Comparison of ENCODE assay signal across 10 mouse cellular contexts in genomic region chr5:122144825-122145224, GRCm38 (mm10). TPM values are rescaled to one million over a fixed set of nuclear protein-coding genes. Genes with fewer than 3 reads are reported as not detected.
A peak's percentile ranks its signal among the peaks of the same experiment; 100 is the strongest.
DNase-seq lines count a peak whose midpoint lies in the region; ATAC-seq and TF ChIP-seq lines count a peak whose summit lies in the region.
"Had no signal": no experiment of that assay in that cellular context is flagged by ENCODE, and none has a peak within 500 bp of the region (broad histone marks: within the 10 kb centered on the region; RNA-seq: fewer than 3 reads in every experiment).

No protein-coding gene starts in this region.

- no peaks in the 10 kb centered on the region for H3K36me3 ChIP-seq in liver, embryonic 11.5 days (ENCODE audit: control insufficient read depth, insufficient read depth, low read length)
- no peaks in the 10 kb centered on the region for H3K36me3 ChIP-seq in limb, embryonic 15.5 days
- no peaks in the 10 kb centered on the region for H3K36me3 ChIP-seq in stomach, embryonic 14.5 days (ENCODE audit: control insufficient read depth, insufficient read depth, low read length)

- peak overlapping the region; percentile 84 for H3K27ac ChIP-seq in liver, embryonic 11.5 days (ENCODE audit: low read depth, low read length)
- 0 out of 2 replicates have a peak overlapping the region, but pooled peaks have one; percentile 24 for H3K27ac ChIP-seq in cortical plate, adult 2 months (ENCODE audit: insufficient read depth, low read length)
- peak overlapping the region; percentile 92 for H3K27ac ChIP-seq in limb, embryonic 15.5 days
- H3K27ac ChIP-seq in stomach, embryonic 14.5 days (ENCODE audit: low read length): peak overlapping the region; percentile 87; the same call in 1 of the 2 replicates

- peaks cover 8% of the 10 kb centered on the region for H3K4me1 ChIP-seq in liver, embryonic 11.5 days (replicated peaks; ENCODE audit: control insufficient read depth, insufficient read depth, low read length)
- H3K4me1 ChIP-seq in cortical plate, adult 2 months (ENCODE audit: control insufficient read depth, insufficient read depth, low read length): no peaks in the 10 kb centered on the region; the same call in 1 of the 2 replicates
- peaks cover 13% of the 10 kb centered on the region for H3K4me1 ChIP-seq in limb, embryonic 15.5 days
- peaks cover 7% of the 10 kb centered on the region; the same call in 1 of the 2 replicates for H3K4me1 ChIP-seq in stomach, embryonic 14.5 days (ENCODE audit: control insufficient read depth, insufficient read depth, low read length)

- no peaks in the 10 kb centered on the region for H3K9me3 ChIP-seq in liver, embryonic 11.5 days (ENCODE audit: control insufficient read depth, low read length)
- H3K9me3 ChIP-seq in limb, embryonic 15.5 days: no peaks in the 10 kb centered on the region
- H3K9me3 ChIP-seq in stomach, embryonic 14.5 days (ENCODE audit: control insufficient read depth, low read depth, low read length): no peaks in the 10 kb centered on the region

- no peak for DNase-seq in liver, embryonic 11.5 days (ENCODE audit: low spot score)
- no peak for DNase-seq in liver
- no peak for DNase-seq in adrenal gland, postnatal 10 days
- DNase-seq in retina, embryonic 14.5 days (ENCODE audit: low spot score): no peak
- DNase-seq: embryo, embryonic 11 days; midbrain, embryonic 14.5 days had no signal

- TF ChIP-seq POLR2A in cortical plate, adult 2 months (IDR thresholded peaks at IDR 0.05; ENCODE audit: extremely low read depth, insufficient read depth, low read length): no peak

- no peak for ATAC-seq in liver, embryonic 11.5 days (replicated peaks; ENCODE audit: low FRiP score)
- ATAC-seq in limb, embryonic 15.5 days (ENCODE audit: insufficient number of reproducible peaks, low FRiP score, low TSS enrichment, low read depth): no peak
- no peak for ATAC-seq in stomach, embryonic 14.5 days (ENCODE audit: insufficient number of reproducible peaks, insufficient read depth, low FRiP score, low read depth)
- ATAC-seq: Patski had no signal

- peak overlapping the region; percentile 70 for H3K4me2 ChIP-seq in liver, embryonic 11.5 days
- no peak overlapping the region for H3K4me2 ChIP-seq in limb, embryonic 15.5 days
- H3K4me2 ChIP-seq in stomach, embryonic 14.5 days (replicated peaks; ENCODE audit: low read depth, low read length): 0 out of 2 replicates have a peak overlapping the region, but pooled peaks have one; percentile 39

- 75% methylated on average over 4 of the region's 4 CpGs for WGBS in liver, embryonic 11.5 days
- 82% methylated on average over 4 of the region's 4 CpGs for WGBS in limb, embryonic 15.5 days
- 83% methylated on average over 4 of the region's 4 CpGs for WGBS in stomach, embryonic 14.5 days

- no peak for TF ChIP-seq CTCF in cortical plate, adult 2 months (IDR thresholded peaks at IDR 0.05; ENCODE audit: extremely low read depth, insufficient read depth, low read length)

- H3K4me3 ChIP-seq in liver, embryonic 11.5 days (ENCODE audit: low read depth, low read length): peak overlapping the region; percentile 50
- H3K4me3 ChIP-seq in cortical plate, adult 2 months (ENCODE audit: insufficient read depth, low read length): no peak overlapping the region
- H3K4me3 ChIP-seq in limb, embryonic 15.5 days: no peak overlapping the region
- H3K4me3 ChIP-seq in stomach, embryonic 14.5 days (ENCODE audit: low read depth, low read length): no peak overlapping the region

- H3K9ac ChIP-seq in liver, embryonic 11.5 days (ENCODE audit: low read depth, low read length): no peak overlapping the region
- H3K9ac ChIP-seq in limb, embryonic 15.5 days: no peak overlapping the region
- no peak overlapping the region for H3K9ac ChIP-seq in stomach, embryonic 14.5 days (replicated peaks; ENCODE audit: low read depth, low read length)

- no peaks in the 10 kb centered on the region for H3K27me3 ChIP-seq in liver, embryonic 11.5 days (replicated peaks; ENCODE audit: control insufficient read depth, insufficient read depth, low read length)
- no peaks in the 10 kb centered on the region for H3K27me3 ChIP-seq in limb, embryonic 15.5 days
- H3K27me3 ChIP-seq in stomach, embryonic 14.5 days (ENCODE audit: control insufficient read depth, insufficient read depth, low read length): no peaks in the 10 kb centered on the region
- H3K27me3 ChIP-seq: Patski had no signal

RNA-seq across cellular contexts. Expression of gene Ccdc63, which starts 4.2 kb away (rescaled TPM):
- 0.32 and 0.39 TPM in 2 replicates for polyA plus RNA-seq in liver, embryonic 11.5 days (2014; fragmentation: Nextera tagmentation; extraction: Ambion mirVana)
- 0.17 and 0.44 TPM in 2 replicates for polyA plus RNA-seq in cortical plate, adult 2 months (2012; rRNA removed)
- polyA plus RNA-seq in limb, embryonic 15.5 days (2015; fragmentation: Nextera tagmentation; extraction: Ambion mirVana): 0.09 and 0.11 TPM in 2 replicates
- not detected in 2 replicates for polyA plus RNA-seq in stomach, embryonic 14.5 days (2014; fragmentation: Nextera tagmentation; extraction: Ambion mirVana)
- not detected for total RNA-seq in adrenal gland, postnatal 10 days (2021)
- polyA plus RNA-seq: midbrain, embryonic 14.5 days; Patski had no signal

RNA-seq across cellular contexts. Expression of gene Ppp1cc, which starts 13.3 kb away (rescaled TPM):
- 276 and 285 TPM in 2 replicates for polyA plus RNA-seq in liver, embryonic 11.5 days (2014; fragmentation: Nextera tagmentation; extraction: Ambion mirVana)
- polyA plus RNA-seq in cortical plate, adult 2 months (2012; rRNA removed): 186 and 195 TPM in 2 replicates
- 185 and 206 TPM in 2 replicates for polyA plus RNA-seq in limb, embryonic 15.5 days (2015; fragmentation: Nextera tagmentation; extraction: Ambion mirVana)
- 221 and 234 TPM in 2 replicates for polyA plus RNA-seq in stomach, embryonic 14.5 days (2014; fragmentation: Nextera tagmentation; extraction: Ambion mirVana)
- total RNA-seq in adrenal gland, postnatal 10 days (2021): 100 to 1,000 TPM; 149 to 173 TPM

RNA-seq across cellular contexts. Expression of gene Myl2, which starts 44.1 kb away (rescaled TPM):
- 9.9 and 20.9 TPM in 2 replicates for polyA plus RNA-seq in liver, embryonic 11.5 days (2014; fragmentation: Nextera tagmentation; extraction: Ambion mirVana)
- polyA plus RNA-seq in cortical plate, adult 2 months (2012; rRNA removed): 2.3 and 2.4 TPM in 2 replicates
- polyA plus RNA-seq in limb, embryonic 15.5 days (2015; fragmentation: Nextera tagmentation; extraction: Ambion mirVana): 6.5 and 27.8 TPM in 2 replicates
- 1.7 and 2.3 TPM in 2 replicates for polyA plus RNA-seq in stomach, embryonic 14.5 days (2014; fragmentation: Nextera tagmentation; extraction: Ambion mirVana)
- 100 to 1,000 TPM in 1 of 2 experiments, 10 to 100 TPM in 1; 25.5 to 182 TPM for total RNA-seq in adrenal gland, postnatal 10 days (2021)
- polyA plus RNA-seq: Patski had no signal

Comparison
In these comparisons a context has a peak if more than half of its experiments do, and no peak if none do; other contexts are left out.
1. H3K27ac ChIP-seq: peak in every context shown above with its lines; median percentile 92 in limb, embryonic 15.5 days; 87 in stomach, embryonic 14.5 days; 84 in liver, embryonic 11.5 days; 24 in cortical plate, adult 2 months.